ENCODE assay signal across 12 mouse cellular contexts in genomic region chr4:141822979-141823378, GRCm38 (mm10). TPM values are rescaled to one million over a fixed set of nuclear protein-coding genes. Genes with fewer than 3 reads are reported as not detected.
DNase-seq lines count a peak whose midpoint lies in the region; ATAC-seq and TF ChIP-seq lines count a peak whose summit lies in the region.
"Had no signal": no experiment of that assay in that cellular context is flagged by ENCODE, and none has a peak within 500 bp of the region (broad histone marks: within the 10 kb centered on the region; RNA-seq: fewer than 3 reads in every experiment).

No protein-coding gene starts in this region.

- no peaks in the 10 kb centered on the region for H3K4me1 ChIP-seq in hindbrain, embryonic 12.5 days
- H3K4me1 ChIP-seq in hindbrain, embryonic 14.5 days (replicated peaks; ENCODE audit: control insufficient read depth, insufficient read depth, low read length), result no peaks in the 10 kb centered on the region
- peaks cover 0 to 5% of the 10 kb centered on the region in 2 experiments; a peak in 2 of 4 replicates for H3K4me1 ChIP-seq in CH12.LX (ENCODE audit: control insufficient read depth in 1 of 2, insufficient read depth in 2 of 2)
- peaks cover 4% of the 10 kb centered on the region for H3K4me1 ChIP-seq in liver, embryonic 16.5 days (ENCODE audit: control insufficient read depth, low read depth, low read length)

- TF ChIP-seq EP300 in CH12.LX (IDR thresholded peaks at IDR 0.05; ENCODE audit: low read length), result no peak

- ATAC-seq in hindbrain, embryonic 12.5 days (ENCODE audit: low FRiP score), result 0 out of 2 replicates have a peak, but pooled peaks have one; percentile 38
- ATAC-seq in hindbrain, embryonic 14.5 days (ENCODE audit: low FRiP score), result no peak
- ATAC-seq in liver, embryonic 16.5 days (ENCODE audit: low read depth), result peak; percentile 75
- ATAC-seq: Patski had no signal

- dilution Hi-C loops in CH12.LX (cut with MboI; ENCODE audit: extremely low pct_ligation_motif_present, extremely low pct_unique_long_range_greater_than_20kb, low sequenced_read_pairs), result no loop called here

- no peaks in the 10 kb centered on the region for H3K27me3 ChIP-seq in hindbrain, embryonic 12.5 days
- no peaks in the 10 kb centered on the region for H3K27me3 ChIP-seq in hindbrain, embryonic 14.5 days (ENCODE audit: control insufficient read depth, insufficient read depth, low read length)
- no peaks in the 10 kb centered on the region for H3K27me3 ChIP-seq in CH12.LX (replicated peaks)
- H3K27me3 ChIP-seq in liver, embryonic 16.5 days (ENCODE audit: control insufficient read depth, insufficient read depth, low read depth, low read length), result no peaks in the 10 kb centered on the region
- H3K27me3 ChIP-seq: Patski had no signal

- H3K27ac ChIP-seq in hindbrain, embryonic 12.5 days, result no peak overlapping the region
- no peak overlapping the region for H3K27ac ChIP-seq in hindbrain, embryonic 14.5 days
- H3K27ac ChIP-seq in CH12.LX (ENCODE audit: insufficient read depth, low read depth), result no peak overlapping the region
- H3K27ac ChIP-seq in liver, embryonic 16.5 days (ENCODE audit: low read length), result no peak overlapping the region

- no peaks in the 10 kb centered on the region for H3K36me3 ChIP-seq in hindbrain, embryonic 12.5 days
- no peaks in the 10 kb centered on the region for H3K36me3 ChIP-seq in hindbrain, embryonic 14.5 days (replicated peaks; ENCODE audit: control insufficient read depth, insufficient read depth)
- H3K36me3 ChIP-seq in CH12.LX (replicated peaks in 1 of 2; ENCODE audit: control insufficient read depth in 1 of 2, insufficient read depth in 1 of 2, low read length in 1 of 2), result peaks cover 0 to 3% of the 10 kb centered on the region in 2 experiments
- H3K36me3 ChIP-seq in liver, embryonic 16.5 days (ENCODE audit: control insufficient read depth, insufficient read depth), result no peaks in the 10 kb centered on the region

- no peaks in the 10 kb centered on the region for H3K79me2 ChIP-seq in CH12.LX (replicated peaks; ENCODE audit: control insufficient read depth, extremely low read depth, insufficient read depth, poor library complexity, severe bottlenecking)

- H3K4me2 ChIP-seq in hindbrain, embryonic 12.5 days (replicated peaks), result no peak overlapping the region
- H3K4me2 ChIP-seq in hindbrain, embryonic 14.5 days (replicated peaks), result no peak overlapping the region
- H3K4me2 ChIP-seq in CH12.LX (ENCODE audit: insufficient read depth, low read depth, poor library complexity, severe bottlenecking), result no peak overlapping the region
- H3K4me2 ChIP-seq in liver, embryonic 16.5 days (ENCODE audit: low read depth, low read length), result no peak overlapping the region

- H3K9ac ChIP-seq in hindbrain, embryonic 12.5 days, result no peak overlapping the region
- H3K9ac ChIP-seq in hindbrain, embryonic 14.5 days, result no peak overlapping the region
- H3K9ac ChIP-seq in CH12.LX (ENCODE audit: insufficient read depth, low read depth), result no peak overlapping the region
- H3K9ac ChIP-seq in liver, embryonic 16.5 days (ENCODE audit: low read depth, low read length), result no peak overlapping the region

- no peak for TF ChIP-seq POLR2A in CH12.LX (IDR thresholded peaks at IDR 0.05; ENCODE audit: low read depth, low read length)

- in situ Hi-C loops in CH12.LX (cut with MboI; ENCODE audit: low pct_ligation_motif_present, low pct_unique_long_range_greater_than_20kb, low sequenced_read_pairs), result no loop called here

- H3K4me3 ChIP-seq in hindbrain, embryonic 12.5 days, result no peak overlapping the region
- no peak overlapping the region for H3K4me3 ChIP-seq in hindbrain, embryonic 14.5 days (replicated peaks; ENCODE audit: low read length)
- no peak overlapping the region for H3K4me3 ChIP-seq in CH12.LX (replicated peaks in 1 of 3; ENCODE audit: low read depth in 2 of 3, low read length in 2 of 3, poor library complexity in 1 of 3)
- no peak overlapping the region for H3K4me3 ChIP-seq in liver, embryonic 16.5 days (ENCODE audit: low read depth, low read length)

- TF ChIP-seq RAD21 in CH12.LX (IDR thresholded peaks at IDR 0.05; ENCODE audit: low read depth, low read length), result no peak

- DNase-seq in hindbrain, embryonic 14.5 days (ENCODE audit: low spot score), result no peak
- DNase-seq in CH12.LX (ENCODE audit: extremely low read depth), result peak; percentile 32
- DNase-seq in embryo, embryonic 10.5 days (ENCODE audit: low spot score), result peak; percentile 31
- no peak for DNase-seq in urinary bladder, adult 2 months (ENCODE audit: low spot score)
- no peak for DNase-seq in adrenal gland, adult 8-10 months
- no peak for DNase-seq in MN1 (ENCODE audit: low spot score)

- TF ChIP-seq CTCF in CH12.LX (conservative IDR thresholded peaks at IDR 0.05 in 1 of 2, IDR thresholded peaks at IDR 0.05 in 1 of 2; ENCODE audit: low read depth in 2 of 2, low read length in 2 of 2), result no peak

- 50% methylated on average over 3 of the region's 3 CpGs for WGBS in hindbrain, embryonic 12.5 days
- WGBS in hindbrain, embryonic 14.5 days, result 62% methylated on average over 3 of the region's 3 CpGs
- WGBS in liver, embryonic 16.5 days (ENCODE audit: insufficient replicate concordance), result 23% methylated on average over 3 of the region's 3 CpGs

- no peaks in the 10 kb centered on the region for H3K9me3 ChIP-seq in hindbrain, embryonic 12.5 days (replicated peaks)
- no peaks in the 10 kb centered on the region for H3K9me3 ChIP-seq in hindbrain, embryonic 14.5 days (ENCODE audit: control insufficient read depth, low read length)
- no peaks in the 10 kb centered on the region for H3K9me3 ChIP-seq in CH12.LX (replicated peaks; ENCODE audit: low read length)
- H3K9me3 ChIP-seq in liver, embryonic 16.5 days (replicated peaks; ENCODE audit: control insufficient read depth, low read length), result no peaks in the 10 kb centered on the region

TF ChIP-seq in CH12.LX, 34 proteins besides CTCF, POLR2A, EP300 and RAD21 (continues in another document):
- no peak for TF ChIP-seq MXI1 (IDR thresholded peaks at IDR 0.05; ENCODE audit: low read depth, low read length)
- no peak for TF ChIP-seq RCOR1 (conservative IDR thresholded peaks at IDR 0.05; ENCODE audit: low read depth, low read length)
- no peak for TF ChIP-seq ZNF384 (IDR thresholded peaks at IDR 0.05; ENCODE audit: low read depth, low read length)
- no peak for TF ChIP-seq PAX5 (IDR thresholded peaks at IDR 0.05; ENCODE audit: low read length)
- TF ChIP-seq MAFK (IDR thresholded peaks at IDR 0.05; ENCODE audit: insufficient replicate concordance, low read length), result no peak
- TF ChIP-seq BHLHE40 (IDR thresholded peaks at IDR 0.05; ENCODE audit: low read depth, low read length), result no peak
- no peak for TF ChIP-seq ZKSCAN1 (IDR thresholded peaks at IDR 0.05; ENCODE audit: borderline replicate concordance, low read depth, low read length)

RNA-seq across cellular contexts. Expression of gene Cela2a, which starts 3.0 kb away (rescaled TPM):
- polyA plus RNA-seq in hindbrain, embryonic 12.5 days (2016; fragmentation: Nextera tagmentation; extraction: Ambion mirVana), result not detected in 2 replicates
- not detected in 2 replicates for polyA plus RNA-seq in hindbrain, embryonic 14.5 days (2014; fragmentation: Nextera tagmentation; extraction: Ambion mirVana)
- 1.0 and 2.6 TPM in 2 replicates for total RNA-seq in CH12.LX (2012; rRNA removed)
- total RNA-seq in CH12.LX (2014; rRNA removed), result 0.23 and 0.30 TPM in 2 replicates
- 0.30 and 0.43 TPM in 2 replicates for polyA plus RNA-seq in CH12.LX (2012; ENCODE audit: insufficient read length, low read depth)
- polyA plus RNA-seq in liver, embryonic 16.5 days (2015; fragmentation: Nextera tagmentation; extraction: Ambion mirVana), result 1.8 and 13.9 TPM in 2 replicates
- 0.29 and 1.3 TPM in 2 replicates for polyA plus RNA-seq in urinary bladder, adult 2 months (2012; rRNA removed)
- not detected for total RNA-seq in adrenal gland, adult 8-10 months (2022)
- total RNA-seq: left cerebral cortex, postnatal 10 days had no signal
- polyA plus RNA-seq: neural tube, embryonic 11.5 days; Patski had no signal

RNA-seq across cellular contexts. Expression of gene Ctrc, which starts 23.2 kb away (rescaled TPM):
- polyA plus RNA-seq in hindbrain, embryonic 12.5 days (2016; fragmentation: Nextera tagmentation; extraction: Ambion mirVana), result not detected in 2 replicates
- polyA plus RNA-seq in hindbrain, embryonic 14.5 days (2014; fragmentation: Nextera tagmentation; extraction: Ambion mirVana), result not detected in 2 replicates
- total RNA-seq in CH12.LX (2012; rRNA removed) (not detected in 2 replicates), CH12.LX (2014; rRNA removed) (not detected in 2 replicates)
- not detected in 2 replicates for polyA plus RNA-seq in CH12.LX (2012; ENCODE audit: insufficient read length, low read depth)
- polyA plus RNA-seq in liver, embryonic 16.5 days (2015; fragmentation: Nextera tagmentation; extraction: Ambion mirVana), result not detected in 2 replicates
- not detected in 2 replicates for polyA plus RNA-seq in urinary bladder, adult 2 months (2012; rRNA removed)
- not detected for total RNA-seq in adrenal gland, adult 8-10 months (2022)
- total RNA-seq: left cerebral cortex, postnatal 10 days had no signal
- polyA plus RNA-seq: heart, embryonic 16.5 days; neural tube, embryonic 11.5 days; Patski had no signal

RNA-seq across cellular contexts. Expression of gene Casp9, which starts 29.6 kb away (rescaled TPM):
- 23.6 and 25.6 TPM in 2 replicates for polyA plus RNA-seq in hindbrain, embryonic 12.5 days (2016; fragmentation: Nextera tagmentation; extraction: Ambion mirVana)
- 17.6 and 18.7 TPM in 2 replicates for polyA plus RNA-seq in hindbrain, embryonic 14.5 days (2014; fragmentation: Nextera tagmentation; extraction: Ambion mirVana)
- 11.3 and 15.3 TPM in 2 replicates for total RNA-seq in CH12.LX (2012; rRNA removed)
- 3.7 and 5.2 TPM in 2 replicates for total RNA-seq in CH12.LX (2014; rRNA removed)
- 14.5 and 15.1 TPM in 2 replicates for polyA plus RNA-seq in CH12.LX (2012; ENCODE audit: insufficient read length, low read depth)
- 9.5 and 10.4 TPM in 2 replicates for polyA plus RNA-seq in liver, embryonic 16.5 days (2015; fragmentation: Nextera tagmentation; extraction: Ambion mirVana)
- 15.7 and 16.9 TPM in 2 replicates for polyA plus RNA-seq in urinary bladder, adult 2 months (2012; rRNA removed)
- total RNA-seq in adrenal gland, adult 8-10 months (2022), result 10 to 100 TPM; 21.4 to 29.4 (median 26.5) TPM

RNA-seq across cellular contexts. Expression of gene Dnajc16, which starts 32.2 kb away (rescaled TPM):
- 6.3 and 7.2 TPM in 2 replicates for polyA plus RNA-seq in hindbrain, embryonic 12.5 days (2016; fragmentation: Nextera tagmentation; extraction: Ambion mirVana)
- polyA plus RNA-seq in hindbrain, embryonic 14.5 days (2014; fragmentation: Nextera tagmentation; extraction: Ambion mirVana), result 5.5 and 6.3 TPM in 2 replicates
- total RNA-seq in CH12.LX (2012; rRNA removed) (3.9 and 5.9 TPM in 2 replicates), CH12.LX (2014; rRNA removed) (3.1 and 3.8 TPM in 2 replicates)
- polyA plus RNA-seq in CH12.LX (2012; ENCODE audit: insufficient read length, low read depth), result 6.7 and 7.4 TPM in 2 replicates
- polyA plus RNA-seq in liver, embryonic 16.5 days (2015; fragmentation: Nextera tagmentation; extraction: Ambion mirVana), result 2.5 and 2.6 TPM in 2 replicates
- polyA plus RNA-seq in urinary bladder, adult 2 months (2012; rRNA removed), result 12.8 and 13.0 TPM in 2 replicates
- total RNA-seq in adrenal gland, adult 8-10 months (2022), result 10 to 100 TPM; 28.1 to 36.3 (median 32.7) TPM

RNA-seq across cellular contexts. Expression of gene Efhd2, which starts 51.7 kb away (rescaled TPM):
- polyA plus RNA-seq in hindbrain, embryonic 12.5 days (2016; fragmentation: Nextera tagmentation; extraction: Ambion mirVana), result 79.7 and 83.8 TPM in 2 replicates
- 44.7 and 46.7 TPM in 2 replicates for polyA plus RNA-seq in hindbrain, embryonic 14.5 days (2014; fragmentation: Nextera tagmentation; extraction: Ambion mirVana)
- total RNA-seq in CH12.LX (2012; rRNA removed) (43.8 and 51.5 TPM in 2 replicates), CH12.LX (2014; rRNA removed) (34.7 and 44.1 TPM in 2 replicates)
- 132 and 143 TPM in 2 replicates for polyA plus RNA-seq in CH12.LX (2012; ENCODE audit: insufficient read length, low read depth)
- polyA plus RNA-seq in liver, embryonic 16.5 days (2015; fragmentation: Nextera tagmentation; extraction: Ambion mirVana), result 36.2 and 38.5 TPM in 2 replicates
- 79.2 and 95.6 TPM in 2 replicates for polyA plus RNA-seq in urinary bladder, adult 2 months (2012; rRNA removed)
- total RNA-seq in adrenal gland, adult 8-10 months (2022), result 10 to 100 TPM; 32.2 to 38.0 (median 35.7) TPM

Comparison
In these comparisons a context has a peak if more than half of its experiments do, and no peak if none do; other contexts are left out.
1. DNase-seq: peak in CH12.LX (single experiment) and embryo, embryonic 10.5 days (single experiment); none in hindbrain, embryonic 14.5 days (single experiment), urinary bladder, adult 2 months (single experiment), adrenal gland, adult 8-10 months (single experiment) and MN1 (single experiment).